Mouse (Mus musculus) thymus, adult 2 months (tissue): ENCODE data around the gene Kif5c.

Experiments
- CTCF ChIP-seq: fragments of 200-500 bp; IDR thresholded peaks from 2 replicates; pipeline ENCODE4 v1.5.1; 2012; ENCODE audit warnings: mild to moderate bottlenecking, control low read depth, low read length, moderate library complexity, borderline replicate concordance; ENCODE audit not compliant: control insufficient read depth, poor library complexity, insufficient read depth; ENCODE audit errors: extremely low read depth
- POLR2A ChIP-seq: fragments of 200-500 bp; IDR thresholded peaks from 2 replicates; pipeline ENCODE4 v1.6.1; 2012; ENCODE audit warnings: mild to moderate bottlenecking, low read length, control low read depth, moderate library complexity; ENCODE audit not compliant: control insufficient read depth, poor library complexity, insufficient read depth; ENCODE audit errors: extremely low read depth

GRCm38 (mm10) chr2:49764331-49764946 lies 145.3 kb downstream of the Kif5c start:
- TF ChIP-seq CTCF = peak; percentile 43; the same call in 1 of the 2 replicates
- TF ChIP-seq POLR2A = no peak
